Mouse (Mus musculus): Measurements from ENCODE around the gene Gm26566. TPM values are rescaled to one million over a fixed set of nuclear protein-coding genes. Genes with fewer than 3 reads are reported as not detected.
A peak's percentile ranks its signal among the peaks of the same experiment; 100 is the strongest.
"Not testable (repeated sequence)": the region's sequence is repeated elsewhere in the genome, so short reads cannot be mapped to it uniquely, and the experiment has no call there.

The Gm26566 gene
- total RNA-seq, 4 experiments from 2014 or later, result 0.61 to 1.8 (median 0.93) TPM

- DNase-seq (ENCODE audit: low spot score in 2 of 2), result peak in 1 of 2 experiments; percentile 58
Measured at GRCm38 (mm10) chr4:88738480-88738879, 16.9 kb downstream of the Gm26566 start.

GRCm38 (mm10) chr4:88739036-88739435 is 17.4 kb downstream of the Gm26566 start:
- DNase-seq (ENCODE audit: low spot score in 2 of 2), result no peak

- no peak for DNase-seq (ENCODE audit: low spot score in 2 of 2)
Measured at GRCm38 (mm10) chr4:88741426-88741825, 19.8 kb downstream of the Gm26566 start.

- no peak for DNase-seq (ENCODE audit: low spot score in 2 of 2)
Measured at GRCm38 (mm10) chr4:88742771-88743371, 21.3 kb downstream of the Gm26566 start.

- DNase-seq (ENCODE audit: low spot score in 2 of 2), result no peak
Measured at GRCm38 (mm10) chr4:88744207-88744606, 22.6 kb downstream of the Gm26566 start.

GRCm38 (mm10) chr4:88749926-88750325 is 28.3 kb downstream of the Gm26566 start:
- no peak for DNase-seq (ENCODE audit: low spot score in 2 of 2)

- DNase-seq (ENCODE audit: low spot score in 2 of 2), result peak; percentile 76 to 80
Measured at GRCm38 (mm10) chr4:88754818-88755340, 33.3 kb downstream of the Gm26566 start, which contains the start of gene Gm13271. Gene Gm13271, plus strand, starts transcription at chr4:88754868.

GRCm38 (mm10) chr4:88756581-88757513 is 35.2 kb downstream of the Gm26566 start:
- DNase-seq (ENCODE audit: low spot score in 2 of 2), result not testable (repeated sequence)

- peak; percentile 93 to 98 for DNase-seq (ENCODE audit: low spot score in 2 of 2)
Measured at GRCm38 (mm10) chr4:88757628-88758031, 36.0 kb downstream of the Gm26566 start.

- DNase-seq (ENCODE audit: low spot score in 2 of 2), result peak; percentile 13 to 26
Measured at GRCm38 (mm10) chr4:88758751-88759150, 37.1 kb downstream of the Gm26566 start.

GRCm38 (mm10) chr4:88759610-88760268 is 38.1 kb downstream of the Gm26566 start, which contains the start of gene Gm13283:
Gene Gm13283, plus strand, starts transcription at chr4:88760119.
- peak; percentile 18 to 55 for DNase-seq (ENCODE audit: low spot score in 2 of 2)

GRCm38 (mm10) chr4:88760431-88760830 is 38.8 kb downstream of the Gm26566 start:
- peak; percentile 22 to 34 for DNase-seq (ENCODE audit: low spot score in 2 of 2)

- DNase-seq (ENCODE audit: low spot score in 2 of 2), result peak; percentile 70 to 80
Measured at GRCm38 (mm10) chr4:88761776-88762175, 40.2 kb downstream of the Gm26566 start.

GRCm38 (mm10) chr4:88762341-88762740 is 40.7 kb downstream of the Gm26566 start:
- DNase-seq (ENCODE audit: low spot score in 2 of 2), result peak in 1 of 2 experiments; percentile 25

GRCm38 (mm10) chr4:88763384-88764018 is 41.9 kb downstream of the Gm26566 start:
- DNase-seq (ENCODE audit: low spot score in 2 of 2), result not testable (repeated sequence)

Other genes with a start within 250 kb of the Gm26566 start
- gene Ifnb1, start 199.0 kb upstream of the Gm26566 start, total RNA-seq (2022), result not detected
- not detected for gene Ifna15, start 163.6 kb upstream of the Gm26566 start, total RNA-seq (2022)
- not detected for gene Ifna14, start 150.0 kb upstream of the Gm26566 start, total RNA-seq (2022)
- gene Ifna9, start 129.4 kb upstream of the Gm26566 start, total RNA-seq (2022), result not detected
- not detected for gene Ifna12, start 118.4 kb upstream of the Gm26566 start, total RNA-seq (2022)
- not detected for gene C87499, start 87.4 kb upstream of the Gm26566 start, total RNA-seq (2022)
- gene Ifna13, start 77.3 kb upstream of the Gm26566 start, total RNA-seq (2022), result not detected
- not detected for gene Ifna16, start 44.9 kb upstream of the Gm26566 start, total RNA-seq (2022)
- not detected for gene Ifna2, start 37.9 kb upstream of the Gm26566 start, total RNA-seq (2022)
- not detected for gene Ifnab, start 30.4 kb upstream of the Gm26566 start, total RNA-seq (2022)
- gene Klhl9, start 660 bp downstream of the Gm26566 start, total RNA-seq (2022), result 100 to 1,000 TPM in 1 of 4 experiments, 10 to 100 TPM in 3; 91.7 to 103 (median 95.7) TPM
- gene Gm13271, start 33.1 kb downstream of the Gm26566 start, total RNA-seq (2022), result not detected
- gene Gm13283, start 38.3 kb downstream of the Gm26566 start, total RNA-seq (2022), result not detected
- gene Gm13290, start 52.0 kb downstream of the Gm26566 start, total RNA-seq (2022), result not detected
- gene Gm13289, start 55.1 kb downstream of the Gm26566 start, total RNA-seq (2022), result not detected
- gene Gm13272, start 58.0 kb downstream of the Gm26566 start, total RNA-seq (2022), result not detected
- not detected for gene Ifnz, start 60.3 kb downstream of the Gm26566 start, total RNA-seq (2022)
- not detected for gene Gm13276, start 63.9 kb downstream of the Gm26566 start, total RNA-seq (2022)
- gene Gm13277, start 66.8 kb downstream of the Gm26566 start, total RNA-seq (2022), result not detected
- gene Gm13278, start 69.7 kb downstream of the Gm26566 start, total RNA-seq (2022), result not detected
- not detected for gene Gm13275, start 72.7 kb downstream of the Gm26566 start, total RNA-seq (2022)
- gene Gm13279, start 75.6 kb downstream of the Gm26566 start, total RNA-seq (2022), result not detected
- gene Gm13285, start 77.9 kb downstream of the Gm26566 start, total RNA-seq (2022), result not detected
- not detected for gene Gm13287, start 81.4 kb downstream of the Gm26566 start, total RNA-seq (2022)
- gene Gm13288, start 83.7 kb downstream of the Gm26566 start, total RNA-seq (2022), result not detected
- gene Ifna7, start 94.4 kb downstream of the Gm26566 start, total RNA-seq (2022), result not detected
- not detected for gene Ifna11, start 98.2 kb downstream of the Gm26566 start, total RNA-seq (2022)
- gene Ifna6, start 105.6 kb downstream of the Gm26566 start, total RNA-seq (2022), result not detected
- gene Ifna5, start 113.7 kb downstream of the Gm26566 start, total RNA-seq (2022), result not detected
- not detected for gene Ifna4, start 120.1 kb downstream of the Gm26566 start, total RNA-seq (2022)
- gene Ifna1, start 128.3 kb downstream of the Gm26566 start, total RNA-seq (2022), result not detected
- not detected for gene Ifne, start 158.4 kb downstream of the Gm26566 start, total RNA-seq (2022)